Mouse (Mus musculus) liver, embryonic 16.5 days (tissue): Measurements from ENCODE around the gene Rasgef1b. TPM values are rescaled to one million over a fixed set of nuclear protein-coding genes. Genes with fewer than 3 reads are reported as not detected.

Experiments used
- ATAC-seq: fragments of 200-750 bp; cut with Nextera tagmentation; 2 replicates; pipeline ENCODE4 v1.8.0; 2017; ENCODE audit warnings: low read depth, mild to moderate bottlenecking, moderate number of reproducible peaks, moderate library complexity
- H3K27ac ChIP-seq: fragments of 300-500 bp; sonication (generic); 2 replicates; pipeline ENCODE4 v1.5.1; 2014; ENCODE audit warnings: mild to moderate bottlenecking, low read length
- H3K27me3 ChIP-seq: fragments of 300-500 bp; sonication (generic); 2 replicates; pipeline ENCODE4 v1.6.1; 2014; ENCODE audit warnings: low read depth, low read length, mixed read lengths; ENCODE audit not compliant: control insufficient read depth, insufficient read depth
- H3K36me3 ChIP-seq: fragments of 300-500 bp; sonication (generic); 2 replicates; pipeline ENCODE4 v1.6.1; 2014; ENCODE audit warnings: mild to moderate bottlenecking; ENCODE audit not compliant: control insufficient read depth, insufficient read depth
- H3K4me1 ChIP-seq: fragments of 300-500 bp; sonication (generic); 2 replicates; pipeline ENCODE4 v1.6.1; 2014; ENCODE audit warnings: low read depth, low read length, mixed read lengths; ENCODE audit not compliant: control insufficient read depth
- H3K4me2 ChIP-seq: fragments of 300-500 bp; sonication (generic); 2 replicates; pipeline ENCODE4 v1.6.1; 2014; ENCODE audit warnings: low read depth, low read length, mixed read lengths
- H3K4me3 ChIP-seq: fragments of 300-500 bp; sonication (generic); 2 replicates; pipeline ENCODE4 v1.5.1; 2014; ENCODE audit warnings: low read depth, mild to moderate bottlenecking, low read length
- H3K9ac ChIP-seq: fragments of 300-500 bp; sonication (generic); 2 replicates; pipeline ENCODE4 v1.6.1; 2014; ENCODE audit warnings: low read depth, low read length
- H3K9me3 ChIP-seq: fragments of 300-500 bp; sonication (generic); replicated peaks from 2 replicates; pipeline ENCODE4 v1.6.1; 2016; ENCODE audit warnings: low read length; ENCODE audit not compliant: control insufficient read depth
- WGBS: fragments of 180-500 bp; shearing (Covaris S2); extraction: QIAGEN DNeasy Blood & Tissue Kit; methylation state at CpG from one replicate; pipeline ENCODE4 v1.1.7; 2014; ENCODE audit not compliant: insufficient replicate concordance; 5-methylcytosine and 5-hydroxymethylcytosine counted together
- polyA plus RNA-seq: library from polyadenylated mRNA; unstranded; fragments of >200 nt; fragmentation: Nextera tagmentation; extraction: Ambion mirVana; gene quantifications from 2 replicates; pipeline ENCODE4 v1.2.1, GENCODE M21; 2015

Gene Rasgef1b
- polyA plus RNA-seq, 1 experiment from 2014 or later, result 11.5 TPM

GRCm38 (mm10) chr5:99428648-99429047, 300.2 kb downstream of the Rasgef1b start:
- Histone ChIP-seq H3K9ac (no peak overlapping the region), H3K4me3 (no peak overlapping the region), H3K9me3 (no peaks in the 10 kb centered on the region), H3K4me1 (no peaks in the 10 kb centered on the region), H3K27ac (no peak overlapping the region), H3K4me2 (no peak overlapping the region), H3K36me3 (no peaks in the 10 kb centered on the region), H3K27me3 (no peaks in the 10 kb centered on the region)
- 39% methylated on average over 5 of the region's 5 CpGs for WGBS
- no peak for ATAC-seq

- Histone ChIP-seq H3K9me3 (no peaks in the 10 kb centered on the region), H3K27me3 (no peaks in the 10 kb centered on the region), H3K4me3 (no peak overlapping the region), H3K36me3 (no peaks in the 10 kb centered on the region), H3K4me1 (no peaks in the 10 kb centered on the region), H3K9ac (no peak overlapping the region), H3K27ac (no peak overlapping the region), H3K4me2 (no peak overlapping the region)
- WGBS, result 58% methylated on average over 5 of the region's 5 CpGs
- ATAC-seq, result no peak
Observed at GRCm38 (mm10) chr5:99423271-99423670, 305.6 kb downstream of the Rasgef1b start.

GRCm38 (mm10) chr5:99422856-99423255, 306.0 kb downstream of the Rasgef1b start:
- H3K4me2 ChIP-seq, result no peak overlapping the region
- no peak overlapping the region for H3K27ac ChIP-seq
- H3K4me3 ChIP-seq, result no peak overlapping the region
- no peaks in the 10 kb centered on the region for H3K36me3 ChIP-seq
- H3K27me3 ChIP-seq, result no peaks in the 10 kb centered on the region
- H3K9ac ChIP-seq, result no peak overlapping the region
- H3K9me3 ChIP-seq, result no peaks in the 10 kb centered on the region
- H3K4me1 ChIP-seq, result no peaks in the 10 kb centered on the region
- WGBS, result 73% methylated on average over 4 of the region's 4 CpGs
- no peak for ATAC-seq

- Histone ChIP-seq H3K9ac (no peak overlapping the region), H3K4me1 (no peaks in the 10 kb centered on the region), H3K4me2 (no peak overlapping the region), H3K4me3 (no peak overlapping the region), H3K9me3 (no peaks in the 10 kb centered on the region), H3K27ac (0 out of 2 replicates have a peak overlapping the region, but pooled peaks have one; percentile 31), H3K36me3 (no peaks in the 10 kb centered on the region), H3K27me3 (no peaks in the 10 kb centered on the region)
- 55% methylated on average over 6 of the region's 6 CpGs for WGBS
- ATAC-seq, result peak; percentile 88
Observed at GRCm38 (mm10) chr5:99422092-99422491, 306.8 kb downstream of the Rasgef1b start.

GRCm38 (mm10) chr5:99419872-99420271, 309.0 kb downstream of the Rasgef1b start:
- Histone ChIP-seq H3K9me3 (no peaks in the 10 kb centered on the region), H3K36me3 (no peaks in the 10 kb centered on the region), H3K4me3 (no peak overlapping the region), H3K27me3 (no peaks in the 10 kb centered on the region), H3K9ac (no peak overlapping the region), H3K27ac (no peak overlapping the region), H3K4me1 (no peaks in the 10 kb centered on the region), H3K4me2 (no peak overlapping the region)
- ATAC-seq, result no peak
- WGBS, result 42% methylated on average over 2 of the region's 2 CpGs

- Histone ChIP-seq H3K4me3 (no peak overlapping the region), H3K4me2 (no peak overlapping the region), H3K27me3 (no peaks in the 10 kb centered on the region), H3K9me3 (no peaks in the 10 kb centered on the region), H3K9ac (no peak overlapping the region), H3K4me1 (no peaks in the 10 kb centered on the region), H3K27ac (no peak overlapping the region), H3K36me3 (no peaks in the 10 kb centered on the region)
- ATAC-seq, result no peak
- 72% methylated on average over 21 of the region's 21 CpGs for WGBS
Observed at GRCm38 (mm10) chr5:99416902-99417301, 312.0 kb downstream of the Rasgef1b start.

- H3K4me2 ChIP-seq, result no peak overlapping the region
- H3K9ac ChIP-seq, result no peak overlapping the region
- no peak overlapping the region for H3K4me3 ChIP-seq
- H3K36me3 ChIP-seq, result no peaks in the 10 kb centered on the region
- ATAC-seq, result no peak
- no peak overlapping the region for H3K27ac ChIP-seq
- H3K4me1 ChIP-seq, result no peaks in the 10 kb centered on the region
- H3K27me3 ChIP-seq, result no peaks in the 10 kb centered on the region
- no peaks in the 10 kb centered on the region for H3K9me3 ChIP-seq
- 71% methylated on average over 12 of the region's 12 CpGs for WGBS
Observed at GRCm38 (mm10) chr5:99415676-99416075, 313.2 kb downstream of the Rasgef1b start.

- H3K4me2 ChIP-seq, result no peak overlapping the region
- whole genome bisulfite sequencing, result 41% methylated on average over 2 of the region's 2 CpGs
- H3K9me3 ChIP-seq, result no peaks in the 10 kb centered on the region
- no peak for ATAC-seq
- no peak overlapping the region for H3K27ac ChIP-seq
- H3K36me3 ChIP-seq, result no peaks in the 10 kb centered on the region
- no peaks in the 10 kb centered on the region for H3K27me3 ChIP-seq
- H3K9ac ChIP-seq, result no peak overlapping the region
- no peak overlapping the region for H3K4me3 ChIP-seq
- H3K4me1 ChIP-seq, result no peaks in the 10 kb centered on the region
Observed at GRCm38 (mm10) chr5:99415049-99415448, 313.8 kb downstream of the Rasgef1b start.

- Histone ChIP-seq H3K9ac (no peak overlapping the region), H3K4me1 (no peaks in the 10 kb centered on the region), H3K4me3 (no peak overlapping the region), H3K27ac (no peak overlapping the region), H3K27me3 (no peaks in the 10 kb centered on the region), H3K9me3 (no peaks in the 10 kb centered on the region), H3K4me2 (no peak overlapping the region), H3K36me3 (no peaks in the 10 kb centered on the region)
- ATAC-seq, result no peak
- 58% methylated on average over 6 of the region's 6 CpGs for WGBS
Observed at GRCm38 (mm10) chr5:99414293-99414692, 314.6 kb downstream of the Rasgef1b start.
